Mouse (Mus musculus) embryo, embryonic 10 days (tissue): Measurements from ENCODE around the gene Bckdhb.

Experiments used
- DNase-seq: peaks from one replicate; pipeline ENCODE4 v3.0.0-alpha.2; 2015; ENCODE audit warnings: low spot score

The Bckdhb gene

GRCm38 (mm10) chr9:84107045-84107813 lies 182.3 kb downstream of the Bckdhb start:
- no peak for DNase-seq

GRCm38 (mm10) chr9:84108534-84108933 lies 183.6 kb downstream of the Bckdhb start:
- no peak for DNase-seq

GRCm38 (mm10) chr9:84109777-84110478 lies 185.0 kb downstream of the Bckdhb start:
- peak; percentile 80 for DNase-seq

- peak; percentile 14 for DNase-seq
Measured at GRCm38 (mm10) chr9:84110616-84111015, 185.7 kb downstream of the Bckdhb start.

- DNase-seq, result no peak
Measured at GRCm38 (mm10) chr9:84112319-84112718, 187.4 kb downstream of the Bckdhb start.

- DNase-seq, result no peak
Measured at GRCm38 (mm10) chr9:84112842-84113568, 188.1 kb downstream of the Bckdhb start.

GRCm38 (mm10) chr9:84114254-84114653 lies 189.3 kb downstream of the Bckdhb start:
- no peak for DNase-seq

GRCm38 (mm10) chr9:84117337-84117736 lies 192.4 kb downstream of the Bckdhb start:
- DNase-seq, result no peak

- DNase-seq, result no peak
Measured at GRCm38 (mm10) chr9:84124996-84125395, 200.1 kb downstream of the Bckdhb start.

- DNase-seq, result no peak
Measured at GRCm38 (mm10) chr9:84130338-84130737, 205.4 kb downstream of the Bckdhb start.

GRCm38 (mm10) chr9:84135062-84135461 lies 210.1 kb downstream of the Bckdhb start:
- no peak for DNase-seq

GRCm38 (mm10) chr9:84137192-84137591 lies 212.2 kb downstream of the Bckdhb start:
- DNase-seq, result no peak

- no peak for DNase-seq
Measured at GRCm38 (mm10) chr9:84148124-84148523, 223.2 kb downstream of the Bckdhb start.
